Mouse (Mus musculus): Measurements from ENCODE around the gene Cep19.
A peak's percentile ranks its signal among the peaks of the same experiment; 100 is the strongest.

- no peak for TF ChIP-seq EP300 (IDR thresholded peaks at IDR 0.05; ENCODE audit: low read depth)
- peak; percentile 2; the same call in 1 of the 2 replicates for TF ChIP-seq CTCF (IDR thresholded peaks at IDR 0.05; ENCODE audit: low read depth)
Observed at GRCm38 (mm10) chr16:32110951-32111699, 11.5 kb downstream of the Cep19 start.

Data from heart, postnatal 0 days (tissue).